Mouse (Mus musculus) forebrain, embryonic 15.5 days (tissue): ENCODE results near the gene Ddit4. TPM values are rescaled to one million over a fixed set of nuclear protein-coding genes. Genes with fewer than 3 reads are reported as not detected.
A peak's percentile ranks its signal among the peaks of the same experiment; 100 is the strongest.
"Not testable (repeated sequence)": the region's sequence is repeated elsewhere in the genome, so short reads cannot be mapped to it uniquely, and the experiment has no call there.

Experiments used
- ATAC-seq: fragments of 200-750 bp; cut with Nextera tagmentation; replicated peaks from 2 replicates; pipeline ENCODE4 v1.8.0; 2017; ENCODE audit warnings: mild to moderate bottlenecking, moderate TSS enrichment, moderate library complexity
- H3K27ac ChIP-seq: fragments of 300-500 bp; sonication (generic); replicated peaks from 2 replicates; pipeline ENCODE4 v1.5.1; 2015; ENCODE audit warnings: mild to moderate bottlenecking, inconsistent platforms
- H3K27me3 ChIP-seq: fragments of 300-500 bp; sonication (generic); 2 replicates; pipeline ENCODE4 v1.6.1; 2015; ENCODE audit warnings: inconsistent platforms
- H3K36me3 ChIP-seq: fragments of 300-500 bp; sonication (generic); 2 replicates; pipeline ENCODE4 v1.6.1; 2015; ENCODE audit warnings: mild to moderate bottlenecking, inconsistent platforms
- H3K4me1 ChIP-seq: fragments of 300-500 bp; sonication (generic); 2 replicates; pipeline ENCODE4 v1.6.1; 2015; ENCODE audit warnings: inconsistent platforms
- H3K4me2 ChIP-seq: fragments of 300-500 bp; sonication (generic); replicated peaks from 2 replicates; pipeline ENCODE4 v1.6.1; 2015; ENCODE audit warnings: mild to moderate bottlenecking, inconsistent platforms
- H3K4me3 ChIP-seq: fragments of 300-500 bp; sonication (generic); 2 replicates; pipeline ENCODE4 v1.5.1; 2015; ENCODE audit warnings: mild to moderate bottlenecking, inconsistent platforms
- H3K9ac ChIP-seq: fragments of 300-500 bp; sonication (generic); replicated peaks from 2 replicates; pipeline ENCODE4 v1.6.1; 2015; ENCODE audit warnings: mild to moderate bottlenecking, inconsistent platforms
- H3K9me3 ChIP-seq: fragments of 300-500 bp; sonication (generic); 2 replicates; pipeline ENCODE4 v1.6.1; 2016; ENCODE audit warnings: inconsistent platforms
- WGBS: fragments of 180-500 bp; shearing (Covaris S2); methylation state at CpG from one replicate; pipeline ENCODE4 v1.1.7; 2015; ENCODE audit warnings: mixed read lengths; 5-methylcytosine and 5-hydroxymethylcytosine counted together
- polyA plus RNA-seq: library from polyadenylated mRNA; unstranded; fragments of >200 nt; fragmentation: Nextera tagmentation; extraction: Ambion mirVana; gene quantifications from 2 replicates; pipeline ENCODE4 v1.2.1, GENCODE M21; 2015

Gene Ddit4
- 90.0 and 92.5 TPM in 2 replicates for polyA plus RNA-seq

- Histone ChIP-seq H3K4me3 (peak within 1 kb of the TSS; percentile 99), H3K27me3 (no peaks in the 10 kb centered on the region), H3K36me3 (no peaks in the 10 kb centered on the region; the same call in 1 of the 2 replicates), H3K9me3 (no peaks in the 10 kb centered on the region), H3K4me2 (peak within 1 kb of the TSS; percentile 86), H3K27ac (peak within 1 kb of the TSS; percentile 95), H3K4me1 (peaks cover 32% of the 10 kb centered on the region), H3K9ac (peak within 1 kb of the TSS; percentile 99)
- ATAC-seq: peak; percentile 98
- WGBS: under 1% methylated on average over 76 of the region's 76 CpGs
Measured at GRCm38 (mm10) chr10:59951211-59952151, at the start of gene Ddit4. Gene Ddit4 (minus strand): TSS chr10:59951834.

- no peaks in the 10 kb centered on the region for H3K27me3 ChIP-seq
- peaks cover 16% of the 10 kb centered on the region for H3K36me3 ChIP-seq
- H3K27ac ChIP-seq: no peak overlapping the region
- no peak overlapping the region for H3K4me3 ChIP-seq
- H3K4me1 ChIP-seq: peaks cover 24% of the 10 kb centered on the region
- H3K9me3 ChIP-seq: no peaks in the 10 kb centered on the region
- H3K9ac ChIP-seq: no peak overlapping the region
- WGBS: 97% methylated on average over 3 of the region's 3 CpGs
- no peak for ATAC-seq
- H3K4me2 ChIP-seq: no peak overlapping the region
Measured at GRCm38 (mm10) chr10:59999057-59999456, 47.4 kb upstream of the Ddit4 start.

GRCm38 (mm10) chr10:59997591-59997990 is 46.0 kb upstream of the Ddit4 start:
- peaks cover 20% of the 10 kb centered on the region for H3K36me3 ChIP-seq
- 16% methylated on average over 7 of the region's 7 CpGs for WGBS
- no peak overlapping the region for H3K9ac ChIP-seq
- H3K27me3 ChIP-seq: no peaks in the 10 kb centered on the region
- H3K4me1 ChIP-seq: peaks cover 16% of the 10 kb centered on the region
- no peaks in the 10 kb centered on the region for H3K9me3 ChIP-seq
- no peak for ATAC-seq
- H3K4me3 ChIP-seq: no peak overlapping the region
- H3K4me2 ChIP-seq: no peak overlapping the region
- no peak overlapping the region for H3K27ac ChIP-seq

- no peak for ATAC-seq
- H3K4me2 ChIP-seq: no peak overlapping the region
- no peaks in the 10 kb centered on the region for H3K9me3 ChIP-seq
- H3K27ac ChIP-seq: no peak overlapping the region
- no peak overlapping the region for H3K9ac ChIP-seq
- H3K36me3 ChIP-seq: peaks cover 20% of the 10 kb centered on the region
- H3K27me3 ChIP-seq: no peaks in the 10 kb centered on the region
- no peak overlapping the region for H3K4me3 ChIP-seq
- H3K4me1 ChIP-seq: peaks cover 3% of the 10 kb centered on the region; the same call in 1 of the 2 replicates
- WGBS: over 99% methylated on average over 6 of the region's 6 CpGs
Measured at GRCm38 (mm10) chr10:59995889-59996288, 44.3 kb upstream of the Ddit4 start.

- peaks cover 39% of the 10 kb centered on the region for H3K36me3 ChIP-seq
- H3K9ac ChIP-seq, H3K4me3 ChIP-seq, H3K27me3 ChIP-seq, H3K4me2 ChIP-seq, H3K27ac ChIP-seq, H3K4me1 ChIP-seq, ATAC-seq, H3K9me3 ChIP-seq: not testable (repeated sequence)
- whole genome bisulfite sequencing: 95% methylated on average over 2 of the region's 3 CpGs
Measured at GRCm38 (mm10) chr10:59993813-59994212, 42.2 kb upstream of the Ddit4 start.

- Histone ChIP-seq H3K27me3 (no peaks in the 10 kb centered on the region), H3K9ac (no peak overlapping the region), H3K36me3 (peaks cover 51% of the 10 kb centered on the region), H3K27ac (no peak overlapping the region), H3K9me3 (no peaks in the 10 kb centered on the region), H3K4me3 (no peak overlapping the region), H3K4me1 (no peaks in the 10 kb centered on the region), H3K4me2 (no peak overlapping the region)
- ATAC-seq: no peak
- WGBS: 93% methylated on average over 8 of the region's 8 CpGs
Measured at GRCm38 (mm10) chr10:59992024-59992423, 40.4 kb upstream of the Ddit4 start.

GRCm38 (mm10) chr10:59991262-59991880 is 39.7 kb upstream of the Ddit4 start:
- Histone ChIP-seq H3K4me1 (no peaks in the 10 kb centered on the region), H3K9ac (no peak overlapping the region), H3K27me3 (no peaks in the 10 kb centered on the region), H3K27ac (no peak overlapping the region), H3K4me2 (no peak overlapping the region), H3K36me3 (peaks cover 56% of the 10 kb centered on the region), H3K4me3 (no peak overlapping the region), H3K9me3 (no peaks in the 10 kb centered on the region)
- ATAC-seq: no peak
- WGBS: 86% methylated on average over 9 of the region's 9 CpGs

GRCm38 (mm10) chr10:59990393-59990792 is 38.8 kb upstream of the Ddit4 start:
- H3K36me3 ChIP-seq: peaks cover 53% of the 10 kb centered on the region
- H3K27ac ChIP-seq: no peak overlapping the region
- no peaks in the 10 kb centered on the region for H3K4me1 ChIP-seq
- ATAC-seq: no peak
- H3K27me3 ChIP-seq: no peaks in the 10 kb centered on the region
- H3K9ac ChIP-seq: no peak overlapping the region
- H3K4me3 ChIP-seq: no peak overlapping the region
- H3K4me2 ChIP-seq: no peak overlapping the region
- H3K9me3 ChIP-seq: no peaks in the 10 kb centered on the region
- WGBS: 98% methylated on average over 9 of the region's 9 CpGs

- Histone ChIP-seq H3K36me3 (peaks cover 40% of the 10 kb centered on the region), H3K27ac (no peak overlapping the region), H3K4me2 (no peak overlapping the region), H3K4me3 (no peak overlapping the region), H3K9me3 (no peaks in the 10 kb centered on the region), H3K9ac (no peak overlapping the region), H3K4me1 (no peaks in the 10 kb centered on the region), H3K27me3 (no peaks in the 10 kb centered on the region)
- 77% methylated on average over 4 of the region's 4 CpGs for WGBS
- no peak for ATAC-seq
Measured at GRCm38 (mm10) chr10:59988036-59988435, 36.4 kb upstream of the Ddit4 start.

GRCm38 (mm10) chr10:59982379-59982873 is 30.8 kb upstream of the Ddit4 start:
- Histone ChIP-seq H3K9me3 (no peaks in the 10 kb centered on the region), H3K27me3 (no peaks in the 10 kb centered on the region), H3K4me3 (no peak overlapping the region), H3K36me3 (peaks cover 11% of the 10 kb centered on the region), H3K4me1 (peaks cover 19% of the 10 kb centered on the region), H3K27ac (no peak overlapping the region), H3K4me2 (no peak overlapping the region), H3K9ac (no peak overlapping the region)
- ATAC-seq: no peak
- 92% methylated on average over 12 of the region's 12 CpGs for WGBS

GRCm38 (mm10) chr10:59981792-59982191 is 30.2 kb upstream of the Ddit4 start:
- Histone ChIP-seq H3K4me2 (no peak overlapping the region), H3K4me3 (no peak overlapping the region), H3K36me3 (0 out of 2 replicates have a peak, but pooled peaks cover 7% of the 10 kb centered on the region), H3K9me3 (no peaks in the 10 kb centered on the region), H3K27me3 (no peaks in the 10 kb centered on the region), H3K4me1 (peaks cover 19% of the 10 kb centered on the region), H3K9ac (no peak overlapping the region), H3K27ac (no peak overlapping the region)
- ATAC-seq: no peak
- WGBS: 89% methylated on average over 9 of the region's 9 CpGs

GRCm38 (mm10) chr10:59981336-59981735 is 29.7 kb upstream of the Ddit4 start:
- H3K9me3 ChIP-seq: no peaks in the 10 kb centered on the region
- no peaks in the 10 kb centered on the region for H3K27me3 ChIP-seq
- no peak overlapping the region for H3K4me2 ChIP-seq
- 84% methylated on average over 4 of the region's 4 CpGs for WGBS
- no peak overlapping the region for H3K4me3 ChIP-seq
- no peak for ATAC-seq
- H3K36me3 ChIP-seq: 0 out of 2 replicates have a peak, but pooled peaks cover 4% of the 10 kb centered on the region
- peaks cover 19% of the 10 kb centered on the region for H3K4me1 ChIP-seq
- no peak overlapping the region for H3K9ac ChIP-seq
- H3K27ac ChIP-seq: no peak overlapping the region
